Mouse (Mus musculus) lung, postnatal 0 days (tissue): ENCODE measurements around the gene Pgf. TPM values are rescaled to one million over a fixed set of nuclear protein-coding genes. Genes with fewer than 3 reads are reported as not detected.

Experiments
- ATAC-seq: fragments of 200-750 bp; cut with Nextera tagmentation; 2 replicates; pipeline ENCODE4 v1.8.0; 2017; ENCODE audit warnings: moderate library complexity
- DNase-seq: peaks from one replicate; pipeline ENCODE4 v3.0.0-alpha.2; 2016; ENCODE audit warnings: low spot score
- H3K27ac ChIP-seq: fragments of 300-500 bp; sonication (generic); 2 replicates; pipeline ENCODE4 v1.5.1; 2014; ENCODE audit warnings: antibody characterized with exemption, mild to moderate bottlenecking, low read length, mixed read lengths
- H3K27me3 ChIP-seq: fragments of 300-500 bp; sonication (generic); replicated peaks from 2 replicates; pipeline ENCODE4 v1.6.1; 2014; ENCODE audit warnings: low read length, mixed read lengths; ENCODE audit not compliant: insufficient read depth
- H3K36me3 ChIP-seq: fragments of 300-500 bp; sonication (generic); 2 replicates; pipeline ENCODE4 v1.6.1; 2014; ENCODE audit warnings: low read length, mixed read lengths; ENCODE audit not compliant: insufficient read depth
- H3K4me1 ChIP-seq: fragments of 300-500 bp; sonication (generic); 2 replicates; pipeline ENCODE4 v1.6.1; 2014; ENCODE audit warnings: antibody characterized with exemption, low read depth, low read length, mixed read lengths; ENCODE audit not compliant: insufficient read depth
- H3K4me2 ChIP-seq: fragments of 300-500 bp; sonication (generic); replicated peaks from 2 replicates; pipeline ENCODE4 v1.6.1; 2014; ENCODE audit warnings: low read depth, mild to moderate bottlenecking, low read length, moderate library complexity, mixed read lengths
- H3K4me3 ChIP-seq: fragments of 300-500 bp; sonication (generic); 2 replicates; pipeline ENCODE4 v1.5.1; 2014; ENCODE audit warnings: low read depth, low read length
- H3K9ac ChIP-seq: fragments of 300-500 bp; sonication (generic); replicated peaks from 2 replicates; pipeline ENCODE4 v1.6.1; 2014; ENCODE audit warnings: low read depth, mild to moderate bottlenecking
- H3K9me3 ChIP-seq: fragments of 300-500 bp; sonication (generic); 2 replicates; pipeline ENCODE4 v1.6.1; 2016; ENCODE audit warnings: low read length, mixed read lengths
- CTCF ChIP-seq: IDR thresholded peaks from 2 replicates; pipeline ENCODE4 v1.5.1; 2016; ENCODE audit warnings: antibody characterized with exemption, mild to moderate bottlenecking
- EP300 ChIP-seq: IDR thresholded peaks from 2 replicates; pipeline ENCODE4 v1.6.1; 2016; ENCODE audit warnings: antibody characterized with exemption, mild to moderate bottlenecking, control low read depth
- WGBS: fragments of 180-500 bp; shearing (Covaris S2); extraction: QIAGEN DNeasy Blood & Tissue Kit; methylation state at CpG from one replicate; pipeline ENCODE4 v1.1.7; 2014; 5-methylcytosine and 5-hydroxymethylcytosine counted together
- polyA plus RNA-seq: library from polyadenylated mRNA; unstranded; fragments of >200 nt; fragmentation: Nextera tagmentation; extraction: Ambion mirVana; gene quantifications from 2 replicates; pipeline ENCODE4 v1.2.1, GENCODE M21; 2015

Pgf gene
- polyA plus RNA-seq, 1 experiment from 2014 or later: 19.0 TPM

- TF ChIP-seq CTCF: 0 out of 2 replicates have a peak, but pooled peaks have one; percentile 14
- TF ChIP-seq EP300: 0 out of 2 replicates have a peak, but pooled peaks have one; percentile 35
- 35% methylated on average over 24 of the region's 24 CpGs for WGBS
- H3K27me3 ChIP-seq: no peaks in the 10 kb centered on the region
- no peaks in the 10 kb centered on the region for H3K9me3 ChIP-seq
- DNase-seq: peak; percentile 52
- no peak overlapping the region for H3K4me2 ChIP-seq
- peak overlapping the region; percentile 38; the same call in 1 of the 2 replicates for H3K27ac ChIP-seq
- H3K4me3 ChIP-seq: no peak overlapping the region
- H3K4me1 ChIP-seq: peaks cover 10% of the 10 kb centered on the region; the same call in 1 of the 2 replicates
- no peak overlapping the region for H3K9ac ChIP-seq
- H3K36me3 ChIP-seq: no peaks in the 10 kb centered on the region
- ATAC-seq: peak; percentile 72
Observed at GRCm38 (mm10) chr12:85200929-85201829, 23.6 kb upstream of the Pgf start.

GRCm38 (mm10) chr12:85199954-85200353 lies 22.4 kb upstream of the Pgf start:
- Histone ChIP-seq H3K9ac (no peak overlapping the region), H3K9me3 (no peaks in the 10 kb centered on the region), H3K27ac (no peak overlapping the region), H3K36me3 (no peaks in the 10 kb centered on the region), H3K4me3 (no peak overlapping the region), H3K4me1 (peaks cover 10% of the 10 kb centered on the region; the same call in 1 of the 2 replicates), H3K4me2 (no peak overlapping the region), H3K27me3 (no peaks in the 10 kb centered on the region)
- ATAC-seq: no peak
- DNase-seq: no peak
- no peak for TF ChIP-seq EP300
- TF ChIP-seq CTCF: no peak
- WGBS: 63% methylated on average over 1 of the region's 1 CpGs

GRCm38 (mm10) chr12:85197936-85198335 lies 20.3 kb upstream of the Pgf start:
- Histone ChIP-seq H3K4me2 (no peak overlapping the region), H3K36me3 (no peaks in the 10 kb centered on the region), H3K9me3 (no peaks in the 10 kb centered on the region), H3K9ac (no peak overlapping the region), H3K27ac (no peak overlapping the region), H3K4me1 (peaks cover 12% of the 10 kb centered on the region; the same call in 1 of the 2 replicates), H3K4me3 (no peak overlapping the region), H3K27me3 (no peaks in the 10 kb centered on the region)
- DNase-seq: no peak
- 29% methylated on average over 8 of the region's 8 CpGs for WGBS
- TF ChIP-seq EP300: no peak
- TF ChIP-seq CTCF: no peak
- ATAC-seq: no peak

- 67% methylated on average over 7 of the region's 7 CpGs for WGBS
- H3K4me2 ChIP-seq: no peak overlapping the region
- DNase-seq: no peak
- H3K4me3 ChIP-seq: no peak overlapping the region
- H3K27me3 ChIP-seq: no peaks in the 10 kb centered on the region
- H3K9me3 ChIP-seq: no peaks in the 10 kb centered on the region
- TF ChIP-seq EP300 (no peak), CTCF (no peak)
- no peaks in the 10 kb centered on the region for H3K36me3 ChIP-seq
- peaks cover 12% of the 10 kb centered on the region; the same call in 1 of the 2 replicates for H3K4me1 ChIP-seq
- no peak overlapping the region for H3K27ac ChIP-seq
- no peak overlapping the region for H3K9ac ChIP-seq
- no peak for ATAC-seq
Observed at GRCm38 (mm10) chr12:85197371-85197770, 19.8 kb upstream of the Pgf start.

GRCm38 (mm10) chr12:85196191-85196590 lies 18.6 kb upstream of the Pgf start:
- WGBS: 83% methylated on average over 10 of the region's 10 CpGs
- no peak for ATAC-seq
- no peaks in the 10 kb centered on the region for H3K36me3 ChIP-seq
- H3K4me2 ChIP-seq: no peak overlapping the region
- H3K4me3 ChIP-seq: no peak overlapping the region
- DNase-seq: no peak
- peaks cover 3% of the 10 kb centered on the region; the same call in 1 of the 2 replicates for H3K4me1 ChIP-seq
- no peak overlapping the region for H3K27ac ChIP-seq
- TF ChIP-seq EP300 (no peak), CTCF (no peak)
- no peak overlapping the region for H3K9ac ChIP-seq
- no peaks in the 10 kb centered on the region for H3K9me3 ChIP-seq
- H3K27me3 ChIP-seq: no peaks in the 10 kb centered on the region

- WGBS: 37% methylated on average over 5 of the region's 5 CpGs
- TF ChIP-seq CTCF: no peak
- no peak for TF ChIP-seq EP300
- Histone ChIP-seq H3K27me3 (no peaks in the 10 kb centered on the region), H3K9ac (no peak overlapping the region), H3K36me3 (no peaks in the 10 kb centered on the region), H3K4me3 (no peak overlapping the region), H3K9me3 (no peaks in the 10 kb centered on the region), H3K27ac (no peak overlapping the region), H3K4me2 (no peak overlapping the region), H3K4me1 (peaks cover 2% of the 10 kb centered on the region; the same call in 1 of the 2 replicates)
- ATAC-seq: peak; percentile 7; the same call in 1 of the 2 replicates
- DNase-seq: no peak
Observed at GRCm38 (mm10) chr12:85195086-85195485, 17.5 kb upstream of the Pgf start.
